Mouse (Mus musculus): Measurements from ENCODE around the gene Creld2.

GRCm38 (mm10) chr15:88867368-88868023 lies 48.0 kb downstream of the Creld2 start:
- TF ChIP-seq CTCF (conservative IDR thresholded peaks at IDR 0.05; ENCODE audit: low read length) (no peak), POU5F1 (IDR thresholded peaks at IDR 0.05; ENCODE audit: borderline replicate concordance, low read length) (no peak)
